Mouse (Mus musculus) megakaryocyte, embryonic 14.5 days (primary cell): ENCODE data around the gene Dap.

Source experiments
- FLI1 ChIP-seq: IDR thresholded peaks from 2 replicates; pipeline ENCODE4 v1.6.1; 2012; ENCODE audit warnings: low read length, inconsistent platforms, mixed read lengths
- GATA1 ChIP-seq: IDR thresholded peaks from 3 replicates; pipeline ENCODE4 v1.6.1; 2012; ENCODE audit warnings: mixed read lengths, low read length, inconsistent platforms, borderline replicate concordance

- TF ChIP-seq GATA1 (no peak), FLI1 (no peak)
Observed at GRCm38 (mm10) chr15:31257329-31257728, 33.2 kb downstream of the Dap start.
